Mouse (Mus musculus) layer of hippocampus, postnatal 10 days (tissue): Measurements from ENCODE around the gene E130218I03Rik. TPM values are rescaled to one million over a fixed set of nuclear protein-coding genes. Genes with fewer than 3 reads are reported as not detected.

ENCODE experiments used
- DNase-seq, 2 experiments: peaks; one replicate each; pipeline ENCODE4 v3.0.0; 2021; ENCODE audit warnings: low spot score in 2 of 2
- total RNA-seq, 2 experiments: library from RNA; stranded (reverse); gene quantifications; 2 replicates each; pipeline ENCODE4 v1.2.3; 2021

Gene E130218I03Rik
- total RNA-seq, 2 experiments from 2014 or later: not detected

- DNase-seq: no peak
Observed at GRCm38 (mm10) chr4:134284942-134285341, 41.5 kb downstream of the E130218I03Rik start.

GRCm38 (mm10) chr4:134286226-134287167 is 43.0 kb downstream of the E130218I03Rik start:
- no peak for DNase-seq

DNA sequence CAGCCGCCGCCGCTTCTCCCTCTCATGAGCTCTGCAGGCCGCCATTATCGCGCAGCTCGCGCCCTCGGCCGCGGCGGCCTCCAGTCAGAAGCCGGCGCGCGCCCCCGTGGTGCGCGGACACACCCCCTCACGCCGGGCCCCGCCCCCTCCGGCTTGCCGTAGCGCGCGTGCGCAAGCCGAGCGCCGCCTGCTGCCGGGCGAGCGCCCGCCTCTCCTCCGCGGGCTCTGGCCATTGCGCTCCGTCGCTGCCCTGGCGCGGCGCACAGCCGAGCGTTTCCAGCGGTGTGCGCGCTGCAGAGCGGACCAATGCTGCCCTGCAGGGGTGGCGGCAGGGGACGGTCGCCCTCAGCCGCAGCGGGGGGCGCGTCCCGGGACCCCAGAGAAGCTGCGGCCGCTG is 43.7 kb downstream of the E130218I03Rik start:
- DNase-seq: peak; percentile 97 to 99

DNA sequence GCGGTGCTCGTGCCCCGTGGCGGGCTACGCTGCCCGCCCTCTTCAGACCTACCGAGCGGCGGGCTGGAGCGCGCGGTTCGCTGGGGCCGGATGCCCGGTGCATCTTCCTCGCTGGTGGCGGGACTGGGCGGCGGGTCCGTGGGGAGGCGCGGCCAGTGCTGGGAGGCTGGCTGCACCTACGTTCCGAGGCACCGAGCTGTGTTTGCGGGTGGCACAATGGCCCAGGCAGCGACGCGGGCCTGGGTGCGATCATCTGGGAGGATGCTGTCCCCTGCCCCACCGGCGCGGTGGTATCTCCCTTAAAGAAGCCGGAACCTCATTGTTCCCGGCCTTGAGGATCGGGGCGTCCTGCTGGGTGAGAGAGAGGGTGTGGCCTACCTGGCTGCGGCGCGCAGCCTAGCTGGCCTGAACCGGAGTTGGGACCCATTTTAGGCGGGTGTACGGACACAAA is 44.1 kb downstream of the E130218I03Rik start, which contains the start of gene Pdik1l:
Pdik1l (minus strand) TSS at position 321 of the 451 bp plus-strand sequence.
- DNase-seq: peak; percentile 69 to 75

GRCm38 (mm10) chr4:134288397-134289256 is 45.2 kb downstream of the E130218I03Rik start:
- no peak for DNase-seq

DNA sequence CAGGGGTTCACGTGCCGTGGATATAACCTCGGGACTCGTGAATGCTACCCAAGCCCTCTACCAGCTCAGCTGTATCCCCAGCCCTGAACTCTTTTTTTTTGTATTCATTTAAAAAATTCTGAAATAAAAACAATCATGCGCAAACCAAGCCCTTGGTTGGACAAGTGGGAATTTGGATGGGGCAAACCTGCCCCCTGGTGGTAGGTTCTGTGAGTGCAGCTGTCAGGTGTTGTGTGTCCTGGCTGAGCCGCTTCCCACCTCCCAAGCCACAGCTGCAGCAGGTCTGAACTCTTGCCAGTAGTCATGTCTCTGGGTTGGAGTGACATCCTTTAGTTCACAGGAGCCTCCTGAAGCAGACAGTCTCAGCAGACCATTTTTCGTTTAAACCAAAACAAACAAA is 48.6 kb downstream of the E130218I03Rik start:
- DNase-seq: peak; percentile 75 to 80

DNA sequence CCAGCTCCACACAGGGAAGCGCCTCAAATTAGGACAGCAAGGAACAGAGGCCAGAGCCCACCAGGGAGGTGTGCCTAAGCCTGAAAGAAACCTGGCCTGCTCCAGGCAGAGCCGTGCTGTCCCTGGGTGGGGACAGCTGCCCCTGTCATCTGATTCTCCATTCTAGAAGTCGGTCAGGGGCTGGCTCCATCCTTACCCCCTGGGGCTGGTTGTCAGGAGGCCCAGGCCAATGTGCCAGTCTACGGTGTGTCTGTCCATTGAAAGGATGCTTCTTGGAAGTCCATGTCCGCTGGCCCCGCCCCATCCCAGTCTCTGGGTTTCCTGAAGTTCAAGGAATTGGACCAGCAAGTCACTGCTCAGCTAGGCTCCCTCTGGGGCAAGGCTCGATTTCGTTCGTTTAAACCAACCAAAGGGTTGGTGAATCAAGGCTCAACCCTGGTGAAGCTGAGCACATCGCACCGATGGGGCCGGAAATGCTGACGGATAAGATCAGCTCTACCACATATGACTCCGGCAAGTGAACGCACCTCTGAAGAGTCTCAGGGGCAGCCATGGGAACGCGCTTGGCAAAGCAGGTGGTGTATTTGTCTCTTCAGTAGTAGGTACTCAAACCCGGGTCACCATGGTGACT is 49.7 kb downstream of the E130218I03Rik start:
- DNase-seq: no peak

DNA sequence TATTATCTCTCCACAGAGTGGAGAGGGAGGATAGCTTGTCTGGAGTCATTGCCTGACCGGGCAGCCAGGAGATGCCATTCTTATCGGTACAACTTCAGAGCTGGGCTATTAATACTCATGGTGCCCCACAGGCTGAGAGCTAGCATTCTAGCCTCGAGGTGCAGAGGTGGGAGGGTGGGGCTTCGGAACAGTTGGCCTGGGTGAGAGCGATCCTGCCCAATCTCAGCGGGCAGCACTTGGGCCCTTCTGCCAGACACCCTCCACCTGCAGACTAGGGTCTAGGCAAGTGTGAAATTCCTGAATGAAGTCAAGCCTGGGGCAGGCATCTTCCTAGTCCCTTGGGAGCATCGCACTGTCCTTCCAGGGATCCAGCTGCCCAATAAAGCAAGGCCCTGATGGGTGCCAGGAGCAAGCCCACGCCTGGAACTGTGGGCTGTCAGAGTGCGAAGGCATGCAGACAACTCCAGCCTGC is 50.3 kb downstream of the E130218I03Rik start:
- DNase-seq: no peak

Other genes starting within 250 kb of the E130218I03Rik start
- gene Dhdds, start 242.7 kb upstream of the E130218I03Rik start, total RNA-seq: 10 to 100 TPM; 57.3 to 58.6 TPM
- gene Lin28a, start 224.8 kb upstream of the E130218I03Rik start, total RNA-seq: not detected
- gene Zfp683, start 189.8 kb upstream of the E130218I03Rik start, total RNA-seq: not detected
- 1 to 10 TPM; 2.1 to 2.7 TPM for gene Crybg2, start 182.8 kb upstream of the E130218I03Rik start, total RNA-seq
- gene Cd52, start 148.6 kb upstream of the E130218I03Rik start, total RNA-seq: 1 to 10 TPM; 1.2 to 2.4 TPM
- 10 to 100 TPM; 19.5 to 23.2 TPM for gene Ubxn11, start 141.1 kb upstream of the E130218I03Rik start, total RNA-seq
- 100 to 1,000 TPM; 292 to 301 TPM for gene Sh3bgrl3, start 114.9 kb upstream of the E130218I03Rik start, total RNA-seq
- 10 to 100 TPM; 11.8 to 16.0 TPM for gene Cep85, start 56.5 kb upstream of the E130218I03Rik start, total RNA-seq
- not detected for gene Gm7534, start 40.7 kb upstream of the E130218I03Rik start, total RNA-seq
- under 1 TPM in 1 of 2 experiments, not detected in 1; 0.43 TPM for gene Catsper4, start 16.3 kb upstream of the E130218I03Rik start, total RNA-seq
- gene Cnksr1, start 5.3 kb upstream of the E130218I03Rik start, total RNA-seq: under 1 TPM in 1 of 2 experiments, not detected in 1; 0.16 TPM
- 10 to 100 TPM; 11.1 to 12.5 TPM for gene Zfp593, start 1.9 kb downstream of the E130218I03Rik start, total RNA-seq
- not detected for gene Gm30191, start 3.3 kb downstream of the E130218I03Rik start, total RNA-seq
- 1 to 10 TPM; 2.6 to 3.5 TPM for gene Grrp1, start 10.4 kb downstream of the E130218I03Rik start, total RNA-seq
- 10 to 100 TPM; 18.6 to 24.4 TPM for gene Pdik1l, start 44.2 kb downstream of the E130218I03Rik start, total RNA-seq
- under 1 TPM; 0.25 to 0.71 TPM for gene Trim63, start 71.5 kb downstream of the E130218I03Rik start, total RNA-seq
- gene Slc30a2, start 99.5 kb downstream of the E130218I03Rik start, total RNA-seq: not detected
- 10 to 100 TPM; 26.2 to 27.5 TPM for gene Extl1, start 140.2 kb downstream of the E130218I03Rik start, total RNA-seq
- 10 to 100 TPM; 11.5 to 13.1 TPM for gene Pafah2, start 152.7 kb downstream of the E130218I03Rik start, total RNA-seq
- 1,000 to 10,000 TPM; 1,050 to 1,137 TPM for gene Stmn1, start 224.7 kb downstream of the E130218I03Rik start, total RNA-seq